Mouse (Mus musculus): ENCODE measurements around the gene Clip4.
A peak's percentile ranks its signal among the peaks of the same experiment; 100 is the strongest.

The Clip4 gene

DNA sequence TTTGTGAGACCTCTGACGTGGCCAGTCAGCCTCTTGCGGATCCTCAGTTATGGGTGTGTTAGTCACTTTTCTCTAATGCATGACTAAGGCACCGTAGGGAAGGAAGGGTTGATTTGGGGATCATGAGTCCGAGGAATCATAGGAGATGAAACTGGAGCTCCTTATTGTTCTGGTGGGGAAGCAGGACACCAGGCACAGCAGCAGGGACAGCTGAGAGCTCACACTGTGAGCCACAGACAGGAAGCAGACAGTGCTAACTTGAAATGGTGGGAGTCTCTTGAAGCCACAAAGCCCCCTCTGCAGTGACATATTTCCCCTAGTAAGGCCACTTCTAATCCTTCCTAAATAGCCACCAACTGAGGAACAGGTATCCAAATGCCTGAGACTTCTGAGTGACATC lies 22.8 kb downstream of the Clip4 start:
- DNase-seq (ENCODE audit: inconsistent age in 2 of 2, low spot score in 1 of 2) = no peak

DNA sequence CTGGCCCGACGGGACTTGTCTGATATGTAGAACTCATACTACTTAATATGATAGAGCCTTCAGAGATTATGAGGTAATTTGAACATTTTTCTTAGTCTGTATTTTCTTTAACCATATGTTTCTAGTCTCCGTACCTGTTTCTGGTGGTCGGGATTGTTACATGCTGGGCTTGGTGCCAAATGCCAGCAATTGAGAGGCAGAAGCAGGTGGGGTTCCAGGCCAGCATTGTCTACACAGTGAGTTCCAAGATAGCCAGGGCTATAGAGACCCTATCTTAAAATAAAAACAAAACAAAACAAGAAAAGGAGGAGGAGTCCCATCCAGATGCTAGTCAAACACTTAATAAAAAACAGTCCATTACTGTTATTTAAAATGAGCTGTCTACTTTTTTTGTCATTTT lies 23.3 kb downstream of the Clip4 start:
- DNase-seq (ENCODE audit: inconsistent age in 2 of 2, low spot score in 1 of 2) = no peak

DNA sequence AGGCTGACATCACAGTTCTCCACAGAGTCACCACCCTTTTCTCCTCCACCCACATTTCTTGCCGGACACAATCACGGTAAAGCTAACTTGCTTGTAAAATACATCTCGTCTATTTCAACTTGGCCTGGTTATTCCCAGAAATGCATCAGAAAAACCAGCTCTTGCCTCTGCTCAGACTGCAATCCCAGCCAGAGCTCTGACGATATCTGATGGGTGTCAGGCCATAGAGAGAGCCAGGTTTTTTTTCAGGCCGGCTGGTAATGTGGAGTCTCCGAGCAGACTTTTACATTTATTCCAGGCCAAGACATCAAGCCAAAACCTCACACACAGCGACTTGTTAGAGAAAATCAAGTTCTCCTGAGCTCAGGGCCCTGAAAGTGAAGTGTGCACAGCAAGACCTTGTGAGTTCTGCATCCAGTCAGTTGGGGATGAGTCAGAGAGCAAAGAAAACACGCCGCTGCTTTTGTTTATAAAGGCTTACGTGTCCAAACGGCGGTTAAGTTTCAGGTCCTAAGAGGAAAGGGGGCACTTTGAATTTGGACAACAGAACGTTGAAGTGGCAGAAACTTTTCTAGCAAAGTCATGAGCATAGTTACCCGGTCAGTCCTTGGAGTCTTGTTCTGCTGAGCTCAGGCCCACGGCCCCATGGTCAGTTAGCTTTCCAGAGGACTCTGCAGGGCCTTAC lies 27.4 kb downstream of the Clip4 start:
- peak; percentile 49 to 73 for DNase-seq (ENCODE audit: inconsistent age in 2 of 2, low spot score in 1 of 2)

DNA sequence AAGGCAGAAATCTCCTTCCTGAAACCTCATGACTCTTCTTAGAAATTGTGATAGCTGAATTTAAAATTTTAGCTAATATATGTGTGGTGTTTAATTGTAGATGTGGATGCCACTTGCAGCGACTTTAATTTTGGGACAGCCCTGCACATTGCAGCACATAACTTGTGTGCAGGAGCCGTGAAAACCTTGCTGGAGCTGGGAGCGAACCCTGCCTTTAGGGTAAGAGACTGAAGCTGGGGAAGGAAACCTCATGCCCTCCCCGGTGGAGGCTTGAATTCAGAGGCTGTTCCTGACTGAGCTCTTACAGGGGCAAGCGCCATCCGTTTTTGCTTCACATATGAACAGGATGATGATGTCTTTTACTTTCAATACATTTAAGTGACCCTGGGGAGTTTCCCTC lies 35.2 kb downstream of the Clip4 start:
- no peak for DNase-seq (ENCODE audit: inconsistent age in 2 of 2, low spot score in 1 of 2)

DNA sequence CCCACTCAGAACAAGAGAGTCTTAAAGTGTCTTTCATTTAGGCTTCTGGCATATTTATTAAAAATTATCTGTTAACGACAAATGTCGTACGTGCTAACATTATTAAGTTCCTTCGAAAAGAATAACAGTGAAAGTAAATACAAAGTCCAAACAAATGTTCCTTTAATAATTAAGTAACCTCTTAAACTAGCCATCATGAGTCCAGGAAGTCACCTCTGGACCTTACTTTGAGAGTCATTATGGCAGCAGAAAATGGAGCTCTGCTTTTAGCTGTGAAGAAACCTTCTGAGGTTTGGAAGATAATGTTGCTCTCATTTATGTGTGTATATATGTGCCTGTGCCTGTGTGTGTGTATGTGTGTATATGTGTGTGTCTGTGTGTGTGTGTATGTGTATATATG lies 35.6 kb downstream of the Clip4 start:
- DNase-seq (ENCODE audit: inconsistent age in 2 of 2, low spot score in 1 of 2) = no peak

DNA sequence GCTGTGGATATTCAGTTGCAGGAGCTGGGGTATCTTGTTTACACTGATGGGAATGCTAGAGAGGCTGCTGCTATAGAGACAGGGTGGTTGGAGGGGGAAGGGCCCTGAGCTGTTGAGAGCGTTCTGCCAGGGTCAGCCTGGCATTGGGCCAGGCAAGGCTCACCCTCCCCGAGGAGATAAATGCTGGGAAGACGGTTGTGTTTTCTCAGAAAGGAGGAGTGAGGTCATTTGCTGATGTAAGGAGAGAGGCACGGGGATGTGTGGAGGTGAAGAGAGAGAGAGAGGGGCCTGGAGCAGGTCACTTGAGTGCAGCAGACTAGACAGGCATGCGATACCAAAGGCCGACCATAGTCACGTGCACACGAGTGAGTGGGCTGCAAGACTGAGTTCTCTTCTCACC lies 42.8 kb downstream of the Clip4 start:
- peak in 1 of 2 experiments; percentile 59 for DNase-seq (ENCODE audit: inconsistent age in 2 of 2, low spot score in 1 of 2)

DNA sequence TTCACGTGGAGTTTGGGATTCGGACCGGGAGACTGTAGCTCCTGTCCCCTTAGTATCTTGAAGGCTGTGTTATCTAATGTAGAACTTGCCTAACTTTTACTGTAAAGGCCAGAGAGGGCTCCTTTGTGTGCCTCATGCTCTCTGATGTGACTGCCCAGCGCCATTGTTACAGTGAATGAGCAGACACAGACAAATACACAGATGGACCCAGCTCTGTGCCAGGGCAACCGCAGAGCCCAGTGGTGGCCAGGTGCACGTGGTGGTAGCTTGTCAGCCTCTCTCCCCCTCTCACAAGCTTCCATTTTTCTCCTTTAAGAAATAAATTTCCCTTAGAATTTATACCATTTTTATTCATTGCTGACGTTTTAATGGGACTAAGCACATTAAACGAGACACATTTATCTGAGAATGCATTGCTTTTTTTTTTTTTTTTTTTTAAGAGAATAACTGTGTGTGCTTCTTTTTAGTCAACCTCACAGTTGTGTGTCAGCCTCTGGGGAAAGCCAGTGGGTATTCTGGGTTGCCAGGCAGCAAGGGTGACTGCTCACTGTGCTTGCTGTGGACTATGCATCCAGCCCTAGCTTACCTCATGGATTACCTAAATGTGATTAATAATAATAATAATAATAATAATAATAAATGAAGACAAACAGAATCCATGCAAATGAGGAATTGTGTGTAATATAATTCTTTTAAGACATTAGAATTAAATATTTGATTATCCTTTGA lies 48.0 kb downstream of the Clip4 start:
- DNase-seq (ENCODE audit: inconsistent age in 2 of 2, low spot score in 1 of 2) = no peak

DNA sequence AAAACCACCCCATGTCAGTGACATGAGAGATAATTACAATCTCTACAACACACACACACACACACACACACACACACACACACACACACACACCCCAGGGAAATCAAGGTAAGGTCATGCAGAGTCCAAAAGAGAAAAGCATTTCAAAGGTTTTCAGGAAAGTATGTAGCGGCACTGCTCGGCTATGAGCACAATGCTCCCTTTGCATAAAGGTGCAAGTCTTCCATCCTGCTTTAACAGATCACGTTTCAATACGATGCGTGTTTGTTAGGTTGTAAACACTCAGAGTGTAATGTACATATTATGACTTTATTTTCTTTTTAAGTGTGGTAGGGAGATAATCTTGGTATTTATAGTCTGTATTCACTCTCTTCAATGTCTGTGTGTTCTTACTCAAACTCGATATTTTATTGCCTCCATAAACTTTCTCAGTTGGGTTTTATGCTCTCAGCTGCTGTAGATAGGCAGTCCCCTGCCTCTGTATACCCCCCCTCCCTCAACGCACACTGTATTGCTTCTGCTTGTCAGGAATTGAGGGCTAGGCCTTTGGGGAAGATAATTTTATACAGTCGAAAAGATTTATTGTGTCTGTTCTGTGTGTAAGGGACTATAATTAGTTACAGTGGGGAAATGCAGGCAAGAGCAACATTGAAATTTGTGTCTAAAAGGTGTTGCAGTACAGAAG lies 55.5 kb downstream of the Clip4 start:
- DNase-seq (ENCODE audit: inconsistent age in 2 of 2, low spot score in 1 of 2) = no peak

DNA sequence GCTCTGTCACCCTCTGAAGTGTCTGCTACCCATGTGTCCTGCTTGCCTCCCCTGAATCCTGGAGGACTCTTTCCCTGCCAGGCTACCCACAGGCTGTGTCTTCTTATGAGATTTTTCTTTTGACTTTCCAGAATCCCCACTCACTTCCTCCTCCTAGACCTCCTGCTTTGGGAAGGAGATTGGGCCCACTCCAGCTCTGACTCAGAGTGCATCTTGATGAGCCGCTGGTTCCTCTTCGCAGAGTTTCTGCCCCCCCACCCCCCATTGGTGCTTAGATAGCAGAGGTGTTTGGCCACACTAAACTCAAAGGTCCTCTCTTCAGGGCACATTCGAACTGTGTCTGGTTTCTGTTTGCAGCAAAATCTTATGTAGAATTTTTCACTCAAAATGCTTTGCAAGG lies 58.3 kb downstream of the Clip4 start:
- DNase-seq (ENCODE audit: inconsistent age in 2 of 2, low spot score in 1 of 2) = no peak

DNA sequence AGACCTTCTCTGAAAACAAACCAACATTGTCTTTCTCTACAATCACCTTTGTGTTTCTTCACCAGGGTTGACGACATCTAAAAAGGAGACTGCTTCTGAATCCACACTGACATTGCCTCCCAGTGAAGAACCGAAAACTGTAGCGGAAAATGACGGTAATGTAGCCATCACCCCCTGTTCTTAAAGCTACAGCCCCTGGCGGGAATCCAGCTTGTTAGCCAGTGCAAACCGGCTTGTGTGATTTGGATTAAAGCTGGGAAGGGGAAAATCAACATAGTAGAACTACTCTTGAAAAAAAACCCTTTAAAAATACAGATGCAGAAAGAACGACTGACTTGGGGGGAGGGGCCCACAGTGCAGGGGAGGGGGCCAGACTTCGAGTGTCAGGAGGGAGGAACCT lies 59.4 kb downstream of the Clip4 start:
- DNase-seq (ENCODE audit: inconsistent age in 2 of 2, low spot score in 1 of 2) = no peak

DNA sequence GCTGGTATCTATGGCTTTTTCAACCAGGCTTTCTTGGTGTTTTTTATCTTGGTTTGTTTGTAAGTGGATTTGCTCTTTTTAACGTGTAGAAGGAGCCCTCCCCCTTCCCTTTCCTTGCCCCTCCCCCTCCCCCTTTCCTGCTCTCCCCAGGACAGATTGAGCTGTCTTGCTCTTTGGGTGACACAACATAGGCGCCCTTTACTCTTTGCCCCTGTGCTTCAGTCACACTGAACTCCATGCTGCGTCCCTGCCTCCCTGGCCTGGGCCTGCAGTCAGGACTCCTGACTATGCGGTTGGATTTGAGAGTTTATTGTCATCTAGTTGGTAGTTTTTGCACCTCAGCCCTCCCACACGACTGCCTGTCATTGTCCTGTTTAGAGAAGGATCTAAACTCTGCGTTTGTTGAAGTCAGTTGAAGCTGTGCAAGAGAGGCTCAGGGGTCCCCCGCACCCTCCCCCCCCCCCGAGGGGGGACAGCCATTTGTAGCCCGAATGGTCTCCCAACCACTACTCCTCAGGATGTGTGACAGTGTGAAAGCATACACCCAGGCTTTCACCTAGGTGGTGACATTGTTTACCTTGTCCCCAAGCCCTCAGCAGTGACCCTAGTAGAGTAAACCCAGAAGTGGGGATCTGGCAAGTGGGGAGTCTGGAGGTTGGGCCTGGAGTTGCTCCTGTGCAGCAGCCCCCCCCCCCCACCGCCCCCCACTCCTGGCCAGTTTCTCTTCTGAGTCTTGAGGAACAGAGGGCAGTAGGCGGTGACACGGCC lies 60.6 kb downstream of the Clip4 start:
- DNase-seq (ENCODE audit: inconsistent age in 2 of 2, low spot score in 1 of 2) = no peak

DNA sequence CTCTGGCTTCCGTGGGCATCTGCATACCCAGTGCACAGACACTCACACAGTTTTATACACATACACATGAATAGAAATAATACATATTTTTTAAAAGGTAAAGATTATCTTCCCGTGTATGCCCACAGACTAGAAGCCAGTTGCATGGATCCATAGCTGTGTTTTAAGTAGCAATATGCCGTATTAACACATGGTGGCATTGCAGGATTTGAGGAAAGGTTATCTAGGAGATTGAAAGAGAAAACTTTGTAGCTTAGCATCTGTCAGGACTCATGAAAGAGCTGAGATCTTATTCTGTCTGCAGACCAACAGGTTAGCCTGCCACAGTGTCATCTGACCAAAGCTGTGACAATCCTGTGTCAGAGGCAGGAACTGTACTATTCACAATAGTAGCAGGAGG lies 63.7 kb downstream of the Clip4 start:
- no peak for DNase-seq (ENCODE audit: inconsistent age in 2 of 2, low spot score in 1 of 2)

DNA sequence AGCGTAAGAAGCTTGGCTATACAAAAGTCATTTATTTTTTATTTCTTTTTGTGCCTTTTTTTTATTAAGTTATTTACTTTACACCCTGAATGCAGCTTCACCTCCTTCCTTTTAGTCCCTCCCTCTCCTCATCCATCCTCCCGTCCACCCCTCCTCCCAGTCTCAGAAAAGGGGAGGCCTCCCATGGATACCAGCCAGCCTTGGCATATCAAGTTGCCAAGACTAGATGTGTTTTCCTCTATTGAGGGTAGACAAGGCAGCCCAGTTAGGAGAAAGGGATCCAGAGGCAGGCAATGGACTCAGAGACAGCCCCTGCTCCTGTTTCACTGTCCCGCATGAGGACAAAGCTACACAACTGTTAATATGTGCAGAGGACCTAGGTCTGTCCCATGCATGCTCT lies 93.9 kb downstream of the Clip4 start:
- DNase-seq (ENCODE audit: inconsistent age in 2 of 2, low spot score in 1 of 2) = no peak

DNA sequence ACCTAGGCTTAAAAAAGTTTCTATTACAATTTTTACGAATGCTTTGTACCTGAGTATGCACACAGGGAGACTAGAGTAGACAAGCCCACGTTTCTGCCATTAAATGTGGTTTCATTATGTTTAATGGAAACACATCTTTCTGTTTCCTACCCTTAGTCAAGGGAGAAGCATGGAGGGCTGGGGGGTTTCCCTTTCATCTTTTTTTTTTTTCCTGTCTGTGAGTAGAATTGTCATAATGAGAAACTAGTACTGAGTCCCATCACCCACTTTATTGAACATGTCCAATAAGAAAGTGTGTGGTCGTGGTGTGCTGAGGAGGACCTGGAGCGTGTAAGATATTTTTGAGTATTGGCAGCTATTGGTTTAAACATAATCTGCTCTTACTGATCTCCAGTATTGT lies 94.6 kb downstream of the Clip4 start:
- DNase-seq (ENCODE audit: inconsistent age in 2 of 2, low spot score in 1 of 2) = no peak

DNA sequence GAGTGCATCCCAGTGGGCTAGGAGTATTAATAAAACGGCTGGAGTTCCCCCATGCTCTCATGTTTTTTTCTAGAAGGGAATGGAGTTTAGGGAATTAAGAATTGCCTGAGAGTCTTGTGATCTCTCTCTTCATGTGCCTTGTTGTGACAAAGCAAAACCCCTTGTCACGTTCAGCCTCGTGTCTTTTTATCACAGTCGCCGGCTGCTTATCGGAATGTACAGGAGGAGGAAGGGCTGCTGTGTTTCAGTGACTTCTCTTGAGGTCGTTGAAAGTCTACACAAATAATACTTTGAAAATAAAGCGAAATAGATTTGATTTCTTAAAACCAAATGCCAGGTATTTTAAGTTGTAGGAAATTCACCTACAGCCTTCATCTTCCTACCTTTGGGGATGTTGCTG lies 95.8 kb downstream of the Clip4 start:
- no peak for DNase-seq (ENCODE audit: inconsistent age in 2 of 2, low spot score in 1 of 2)

DNA sequence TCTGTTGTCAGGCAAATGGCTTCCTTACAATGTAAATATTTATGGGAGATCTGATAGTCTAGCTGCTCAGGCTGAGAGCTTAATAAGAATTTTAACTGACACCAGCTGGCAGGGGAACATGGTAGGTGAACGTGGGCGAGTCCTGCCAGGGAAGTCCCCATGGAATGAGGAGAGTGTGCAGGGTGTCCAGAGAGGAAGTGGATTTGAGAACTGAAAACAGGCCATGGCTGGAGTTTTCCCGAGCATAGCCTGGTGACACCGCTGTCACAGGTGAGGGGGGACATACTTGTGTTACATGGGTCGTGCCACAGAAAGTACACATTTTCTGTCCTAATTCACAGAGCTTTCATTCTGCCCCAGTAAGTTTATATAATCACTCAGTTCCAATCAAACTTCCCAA lies 97.2 kb downstream of the Clip4 start:
- DNase-seq (ENCODE audit: inconsistent age in 2 of 2, low spot score in 1 of 2) = no peak

DNA sequence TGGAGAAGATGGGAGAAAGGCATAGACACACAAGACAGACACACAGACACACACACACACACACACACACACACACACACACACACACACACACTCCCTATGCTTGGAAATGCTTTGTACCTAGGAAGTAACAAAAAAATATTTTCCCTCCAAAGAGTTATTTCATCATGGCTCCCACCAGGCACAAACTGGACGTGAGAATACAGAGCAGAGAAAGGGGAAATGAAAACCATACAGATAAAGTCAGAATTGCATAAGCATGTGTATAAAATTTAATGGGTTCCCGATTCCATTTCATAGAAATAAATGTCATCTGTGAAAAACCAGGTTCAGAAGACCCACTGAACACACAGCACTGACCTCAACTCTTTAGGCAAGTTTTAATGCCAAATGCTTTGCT lies 99.6 kb downstream of the Clip4 start:
- no peak for DNase-seq (ENCODE audit: inconsistent age in 2 of 2, low spot score in 1 of 2)

DNA sequence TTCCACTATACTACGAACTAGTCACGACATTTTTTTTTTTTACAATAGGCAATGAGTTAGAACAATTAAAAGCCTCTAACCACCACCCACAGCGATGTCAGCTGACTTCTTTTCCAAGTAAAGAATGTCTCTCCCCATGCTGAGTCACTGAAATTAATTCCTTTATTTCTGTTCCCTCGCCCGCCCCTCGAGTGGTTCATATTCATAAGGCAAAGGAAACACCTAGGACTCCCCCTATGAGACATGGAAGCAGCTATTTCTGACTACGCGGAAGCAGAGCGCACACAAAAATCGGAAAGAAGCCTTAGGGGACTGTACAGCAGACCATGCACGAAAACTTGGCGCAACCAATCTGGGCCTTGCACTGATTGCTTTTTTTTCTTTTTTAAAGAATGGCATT lies 100.6 kb downstream of the Clip4 start:
- no peak for DNase-seq (ENCODE audit: inconsistent age in 2 of 2, low spot score in 1 of 2)

DNA sequence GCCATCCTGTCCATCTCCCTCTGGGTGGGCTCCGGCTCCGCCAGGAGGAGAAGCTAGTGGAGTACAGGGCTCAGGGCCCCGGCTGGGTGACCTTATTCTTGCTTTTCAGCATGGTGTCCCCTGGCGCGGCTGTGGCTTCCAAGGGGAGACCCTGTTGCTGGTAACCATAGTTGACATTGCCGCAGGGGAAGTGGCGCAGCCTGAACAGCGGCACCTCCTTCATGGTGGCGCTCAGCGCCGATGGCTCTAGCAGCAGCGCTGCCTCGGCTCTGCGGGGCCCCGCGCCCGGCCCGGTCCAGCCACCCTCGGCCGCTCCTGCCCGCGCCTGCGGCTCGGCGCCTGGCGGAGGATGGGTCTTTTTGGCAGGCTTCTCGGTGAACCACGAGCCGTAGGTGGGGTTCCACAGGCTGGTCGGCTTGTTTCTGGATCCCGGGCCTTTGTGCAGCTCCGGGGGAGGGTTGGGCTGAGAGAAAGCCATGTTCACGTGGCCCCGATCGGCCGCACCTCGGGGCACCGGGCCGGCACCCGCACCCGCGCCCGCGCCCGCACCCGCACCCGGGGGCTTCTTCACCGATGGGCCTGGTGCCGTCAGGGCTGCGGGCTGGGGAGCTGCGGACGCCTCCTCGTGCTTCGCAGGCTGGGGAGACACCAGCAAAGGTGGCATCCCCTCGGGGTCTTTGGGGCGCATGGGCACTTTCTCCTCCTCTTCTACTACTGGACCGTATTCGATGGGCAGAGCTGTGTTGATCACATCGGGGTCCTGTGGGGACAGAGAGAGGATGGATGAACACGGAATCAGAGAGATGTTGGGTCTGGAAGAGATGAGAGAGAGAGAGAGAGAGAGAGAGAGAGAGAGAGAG lies 101.3 kb downstream of the Clip4 start:
- DNase-seq (ENCODE audit: inconsistent age in 2 of 2, low spot score in 1 of 2) = peak; percentile 21 to 56

DNA sequence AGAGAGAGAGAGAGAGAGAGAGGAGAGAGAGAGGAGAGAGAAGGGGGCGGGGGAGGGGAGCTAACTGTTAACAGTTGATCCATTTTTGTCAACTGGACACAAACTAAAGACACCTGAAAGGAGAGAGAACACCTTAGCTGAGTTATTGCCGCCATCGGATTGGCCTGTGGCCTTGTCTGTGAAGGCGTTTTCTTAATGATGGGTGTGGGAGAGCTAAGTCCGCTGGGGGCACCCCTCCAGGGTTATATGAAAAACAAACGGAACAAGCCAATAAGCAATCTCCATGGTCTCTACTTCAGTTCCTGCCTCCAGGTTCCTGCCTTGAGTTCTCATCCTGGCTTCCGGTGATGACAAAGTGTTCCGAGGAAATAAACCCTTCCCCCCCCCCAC lies 102.0 kb downstream of the Clip4 start:
- DNase-seq (ENCODE audit: inconsistent age in 2 of 2, low spot score in 1 of 2) = no peak

DNA sequence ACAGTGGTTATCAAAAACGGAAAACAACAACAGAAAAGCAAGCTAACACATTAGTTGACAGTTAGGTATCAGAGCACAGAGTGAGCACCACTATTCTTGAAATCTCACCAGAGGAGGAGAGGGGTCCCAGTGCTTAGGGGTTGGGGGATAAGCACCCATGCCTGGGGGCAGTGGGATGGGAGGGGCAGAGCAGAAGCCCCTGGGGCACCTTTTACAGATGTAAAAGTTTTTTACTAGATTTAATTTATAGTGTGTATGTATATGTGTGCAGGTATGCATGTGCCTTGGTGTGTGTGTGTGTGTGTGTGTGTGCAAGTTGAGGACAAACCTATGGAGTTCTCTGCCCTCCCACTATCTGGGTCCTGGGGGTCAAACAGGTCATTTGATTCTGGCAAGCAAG lies 102.4 kb downstream of the Clip4 start:
- no peak for DNase-seq (ENCODE audit: inconsistent age in 2 of 2, low spot score in 1 of 2)
